Mouse (Mus musculus) large intestine, adult 2 months (tissue): Measurements from ENCODE around the gene Gm9913. TPM values are rescaled to one million over a fixed set of nuclear protein-coding genes. Genes with fewer than 3 reads are reported as not detected.
A peak's percentile ranks its signal among the peaks of the same experiment; 100 is the strongest.

Experiments used
- DNase-seq: peaks from one replicate; pipeline ENCODE4 v3.0.0-alpha.2; 2012; ENCODE audit warnings: low read depth, low spot score
- WGBS: fragments of 180-500 bp; shearing (Covaris S2); methylation state at CpG from one replicate; pipeline ENCODE4 v1.1.7; 2018; 5-methylcytosine and 5-hydroxymethylcytosine counted together
- polyA plus RNA-seq: library from polyadenylated mRNA; depleted of rRNA; stranded (reverse); fragments of >200 nt; gene quantifications from 2 replicates; pipeline ENCODE4 v1.2.3, GENCODE M21; 2012; rRNA removed

Gm9913 gene
- polyA plus RNA-seq: 0.07 and 0.09 TPM in 2 replicates

DNA sequence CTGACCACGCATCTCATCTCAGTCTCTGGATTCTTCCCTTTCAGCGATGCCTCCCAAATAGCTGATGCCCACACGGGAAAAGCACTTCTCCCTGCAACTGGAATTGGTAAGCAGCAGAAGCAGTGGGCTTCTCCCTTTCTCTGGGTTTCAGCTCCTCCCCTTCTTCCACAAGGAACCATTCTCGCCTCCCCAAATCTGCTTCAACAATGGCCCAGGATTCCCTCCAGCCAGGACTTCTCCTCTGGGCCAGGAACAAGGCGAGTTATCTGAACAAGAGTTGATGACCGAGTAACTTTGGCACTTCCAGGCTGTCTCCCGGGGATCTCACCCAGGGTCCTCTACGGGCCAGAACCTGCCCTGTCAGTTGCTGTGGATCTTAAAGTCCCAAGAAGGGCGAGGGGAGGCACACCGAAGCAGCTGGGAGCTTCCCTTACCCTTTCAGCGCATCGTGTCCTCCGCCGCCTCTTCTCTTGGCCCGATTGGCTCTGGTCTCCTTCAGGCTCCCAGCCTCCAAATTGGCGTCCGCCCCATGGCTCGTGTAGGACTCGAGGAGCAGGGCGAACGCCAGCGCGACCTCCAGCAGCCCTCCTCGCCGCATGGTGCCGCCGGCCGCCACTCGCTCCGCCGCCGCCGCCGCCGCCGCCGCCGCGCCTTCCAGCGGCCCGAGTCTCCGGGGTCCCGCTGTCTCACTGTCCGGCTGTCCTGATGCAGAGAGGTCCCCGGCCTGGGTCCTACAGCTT is at the start of gene Gm9913:
Gene Gm9913, plus strand, starts transcription at position 84 of the 740 bp plus-strand sequence.
- no peak for DNase-seq
- WGBS: 8% methylated on average over 45 of the region's 45 CpGs

DNA sequence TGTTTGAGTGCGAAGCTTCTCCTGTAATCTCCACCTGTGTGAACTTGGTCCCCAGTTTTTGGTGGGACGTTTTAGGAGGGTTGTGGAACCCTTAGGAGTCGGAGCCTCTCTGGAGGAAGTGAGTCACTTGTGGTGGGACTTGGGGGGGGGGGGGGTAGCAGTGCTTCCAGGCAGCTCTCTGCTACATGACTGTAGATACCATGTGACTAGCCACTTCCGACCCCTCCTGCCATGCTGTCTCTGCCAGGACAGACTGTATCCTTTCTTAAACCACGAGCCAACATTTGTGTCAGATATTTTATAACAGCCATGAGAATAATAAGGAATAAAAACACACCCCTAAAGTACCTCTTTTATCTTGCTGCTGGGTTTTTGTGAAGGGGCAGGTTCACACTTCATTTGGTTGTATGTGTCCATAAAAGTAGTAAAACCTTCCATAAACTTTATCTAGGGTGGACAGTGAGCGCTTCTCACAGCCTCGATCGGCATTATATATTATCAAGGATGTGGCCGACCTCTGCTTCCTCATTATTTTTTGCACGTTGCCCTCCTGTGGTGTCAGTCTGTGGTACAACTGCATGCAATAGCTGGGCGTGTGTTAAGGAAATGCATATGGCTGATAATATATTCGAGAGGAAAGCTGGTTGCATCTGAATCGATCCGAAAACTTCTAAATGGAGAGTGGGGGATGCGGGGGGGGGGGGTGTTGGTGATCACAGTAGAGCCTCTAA is 48.7 kb upstream of the Gm9913 start:
- DNase-seq: no peak
- 51% methylated on average over 15 of the region's 15 CpGs for WGBS

DNA sequence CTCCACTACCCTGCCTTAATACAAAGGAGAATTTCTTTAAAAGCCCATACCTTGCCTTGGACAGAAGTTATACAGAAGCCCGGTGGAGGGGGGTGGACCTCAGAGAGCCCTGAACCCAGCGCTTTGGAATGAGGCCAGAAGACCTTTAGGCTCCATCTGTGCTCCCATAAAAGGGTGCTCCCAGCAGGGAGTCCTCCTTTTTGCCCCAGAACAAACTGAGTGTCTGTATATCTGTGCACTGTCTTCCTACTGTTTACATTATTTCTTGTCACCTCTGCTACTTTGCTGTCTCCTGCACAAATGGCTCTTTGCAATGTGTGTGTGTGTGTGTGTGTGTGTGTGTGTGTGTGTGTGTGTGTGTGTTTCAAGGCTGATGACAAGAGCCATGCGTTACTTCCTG is 45.8 kb upstream of the Gm9913 start:
- 61% methylated on average over 3 of the region's 3 CpGs for WGBS
- DNase-seq: no peak

DNA sequence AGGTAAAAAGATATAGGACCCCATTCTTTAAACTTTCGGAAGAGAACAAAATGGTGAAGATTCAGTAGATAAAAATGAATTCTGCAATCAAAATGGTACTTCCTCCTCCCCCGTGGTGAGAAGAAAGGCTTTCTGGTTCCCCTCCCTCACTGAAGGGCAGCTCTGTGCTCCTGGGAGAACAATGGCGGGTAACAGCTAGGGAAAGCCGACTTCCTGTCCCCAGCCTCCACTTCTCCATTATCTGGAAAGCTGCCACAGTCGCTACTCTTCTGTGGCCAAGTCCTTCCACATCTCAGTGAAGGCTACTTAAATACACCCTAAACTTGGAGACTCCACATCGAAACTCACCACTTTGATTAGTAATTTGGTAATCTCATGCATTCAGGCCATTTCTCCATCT is 40.9 kb upstream of the Gm9913 start:
- no peak for DNase-seq
- 80% methylated on average over 6 of the region's 6 CpGs for WGBS

DNA sequence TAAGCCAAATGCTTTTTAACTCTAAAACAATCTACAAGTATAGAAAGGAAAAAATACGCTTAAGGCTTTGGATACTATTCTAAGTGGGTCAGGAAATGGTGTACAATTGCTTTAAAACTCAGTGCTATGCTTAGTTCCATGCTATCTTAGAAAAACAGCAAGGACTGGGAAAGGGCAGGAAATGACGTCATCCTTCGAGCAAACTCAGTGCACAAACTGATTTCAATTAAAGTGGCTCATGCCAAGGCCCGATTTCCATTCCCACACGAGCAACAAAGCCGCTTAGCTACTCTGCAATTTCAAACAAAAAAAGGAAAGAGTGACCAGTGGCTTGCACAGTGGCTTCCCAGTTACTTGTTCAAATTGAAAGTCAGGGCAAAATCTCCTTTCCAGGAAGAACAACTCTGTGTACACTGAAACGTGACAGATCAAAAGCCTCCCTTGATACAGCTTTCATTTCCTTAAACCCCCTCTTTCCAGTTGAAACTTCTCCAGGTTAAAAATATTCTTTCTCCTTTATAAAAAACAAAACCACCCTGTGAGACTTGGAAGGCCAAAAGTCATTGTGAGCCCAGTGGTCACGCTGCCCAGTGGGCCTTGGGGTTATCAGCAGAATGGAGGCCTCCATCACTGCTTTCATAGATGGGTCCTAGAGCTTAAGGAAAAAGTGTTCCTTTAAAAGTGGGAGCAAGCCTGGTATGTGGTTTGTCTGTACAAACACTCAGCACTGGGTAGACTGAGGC is 34.2 kb upstream of the Gm9913 start:
- DNase-seq: no peak
- 50% methylated on average over 8 of the region's 8 CpGs for WGBS

DNA sequence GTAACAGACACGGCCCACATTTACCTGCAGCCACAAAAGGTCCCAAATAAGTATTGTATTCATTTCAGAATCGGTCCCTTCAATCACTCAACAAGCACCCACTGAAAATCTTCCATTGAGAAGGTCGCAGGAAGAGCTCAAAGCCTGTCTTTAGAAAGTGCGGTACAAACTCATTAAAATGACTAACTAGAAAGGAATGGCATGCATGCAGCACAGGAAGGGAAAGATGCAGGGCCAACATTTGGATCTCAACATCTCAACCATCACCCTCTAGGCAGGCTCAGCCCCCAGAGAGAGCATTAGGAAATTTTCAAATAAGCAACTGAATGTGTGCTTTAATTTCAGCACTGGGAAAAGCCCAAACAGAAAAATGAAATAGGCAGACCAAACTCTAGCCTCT is 33.2 kb upstream of the Gm9913 start:
- no peak for DNase-seq
- 74% methylated on average over 4 of the region's 4 CpGs for WGBS

DNA sequence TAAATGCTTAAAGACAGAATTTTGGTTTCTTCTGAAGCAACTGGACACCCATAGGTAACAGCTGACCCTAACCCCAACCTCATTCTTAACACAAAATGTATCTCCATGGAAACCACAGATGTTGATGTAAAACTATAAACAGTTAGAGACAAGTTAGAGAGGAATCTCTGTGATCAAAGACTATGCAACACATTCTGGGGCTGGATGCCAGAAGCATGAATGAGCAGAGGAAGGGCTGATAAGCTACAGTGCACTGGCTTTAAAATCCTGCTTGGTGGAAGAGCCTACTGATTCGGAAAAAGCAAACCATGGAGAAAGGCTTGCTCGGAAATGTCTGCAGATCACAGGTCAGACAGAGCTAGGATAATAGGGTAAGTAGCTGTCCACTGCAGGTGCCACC is 31.7 kb upstream of the Gm9913 start:
- DNase-seq: no peak
- 76% methylated on average over 2 of the region's 2 CpGs for WGBS

DNA sequence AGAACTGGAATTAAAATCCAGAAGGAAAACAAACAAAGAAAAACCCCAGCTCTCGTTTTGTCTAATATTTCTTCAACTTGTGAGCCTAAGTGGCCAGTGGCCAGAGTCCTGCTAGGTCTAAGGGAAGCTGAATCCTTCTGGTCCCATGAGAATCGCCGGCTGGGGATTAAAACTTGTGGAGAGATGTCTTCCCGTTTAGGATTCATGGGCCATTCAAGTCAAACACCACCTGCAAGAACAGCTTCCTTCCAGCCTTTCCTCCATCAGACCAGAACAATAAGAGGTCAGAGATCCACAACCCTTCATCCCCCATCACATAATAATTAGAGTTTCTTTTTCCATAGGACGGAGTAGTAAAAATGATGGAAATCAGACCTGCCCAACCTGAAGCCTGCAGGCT is 30.2 kb upstream of the Gm9913 start:
- DNase-seq: no peak
- 64% methylated on average over 5 of the region's 5 CpGs for WGBS

DNA sequence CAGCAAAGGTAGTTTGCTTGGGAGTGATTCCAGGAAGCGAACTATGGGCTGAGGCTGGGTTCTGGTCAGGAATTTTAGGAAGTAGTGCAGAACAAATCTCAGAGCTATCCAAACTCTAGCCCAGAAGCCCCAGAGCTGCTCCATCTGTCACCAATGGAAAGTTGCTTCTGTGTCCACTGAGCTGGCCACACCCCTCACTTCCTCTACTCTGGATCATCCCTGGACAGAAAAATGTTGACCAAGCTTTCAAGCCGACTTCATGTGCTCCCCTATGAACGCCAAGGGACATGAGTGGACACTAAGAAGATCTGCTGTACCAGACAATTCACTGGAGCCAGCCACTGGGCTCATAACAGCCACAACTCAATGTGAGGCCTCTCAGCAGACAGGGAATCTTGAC is 28.7 kb upstream of the Gm9913 start:
- 53% methylated on average over 3 of the region's 3 CpGs for WGBS
- DNase-seq: no peak

DNA sequence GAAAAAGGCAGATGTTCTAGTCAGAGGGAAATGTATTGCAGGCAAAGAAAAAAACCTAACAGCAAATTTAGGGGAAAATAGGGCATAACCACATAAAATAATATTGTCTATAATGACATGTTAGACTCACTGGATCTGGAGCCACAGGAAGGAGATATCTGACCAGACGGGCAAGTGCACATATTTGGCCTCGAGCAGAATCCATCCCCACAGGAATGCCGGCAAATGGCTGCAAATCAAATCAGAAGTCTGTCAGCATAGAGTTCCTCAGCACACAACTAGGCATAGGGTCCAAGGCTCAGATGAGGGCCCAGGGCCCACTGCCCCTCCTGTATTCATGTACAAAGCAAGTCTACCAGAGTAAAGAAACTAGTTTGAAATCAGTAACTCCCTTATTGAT is 27.5 kb upstream of the Gm9913 start:
- no peak for DNase-seq
- WGBS: 74% methylated on average over 3 of the region's 3 CpGs

DNA sequence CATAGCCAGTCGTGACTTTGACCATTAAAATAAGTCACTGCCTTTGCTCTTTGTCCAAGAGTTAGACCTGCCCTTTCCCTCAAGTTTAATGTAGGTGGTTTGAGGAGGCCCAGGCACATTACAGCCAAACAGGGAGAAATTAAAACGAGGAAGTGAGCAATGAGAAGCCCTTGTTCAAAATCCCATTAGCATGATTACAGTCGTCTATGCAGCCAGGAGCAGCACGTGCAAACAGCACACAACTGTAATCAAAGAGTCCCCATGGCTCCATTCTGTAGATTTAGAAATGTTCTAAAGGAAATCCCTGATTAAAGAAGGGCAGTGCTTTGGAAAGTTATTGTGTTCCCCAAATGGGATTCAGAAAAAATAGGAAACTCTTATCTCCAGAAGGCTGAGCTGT is 26.2 kb upstream of the Gm9913 start:
- WGBS: 40% methylated on average over 4 of the region's 4 CpGs

DNA sequence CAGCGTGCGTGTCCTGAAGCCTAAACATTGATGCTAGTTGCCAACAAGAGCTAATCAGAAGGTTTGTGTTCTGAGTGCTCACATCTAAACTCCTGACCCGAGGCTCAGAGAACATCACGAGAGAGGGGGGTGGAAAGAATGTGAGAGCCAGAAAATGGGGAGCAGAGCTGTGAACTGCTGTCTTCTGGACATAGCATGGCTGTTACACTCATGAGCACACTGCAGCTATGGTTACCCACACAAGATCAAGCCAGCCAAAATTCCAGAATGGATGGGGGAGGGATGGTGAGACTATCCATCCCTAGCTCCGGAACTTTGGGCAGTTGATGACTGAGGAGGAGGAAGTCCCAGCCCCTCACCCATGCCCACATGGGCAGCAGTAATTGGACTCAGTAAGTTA is 24.8 kb upstream of the Gm9913 start:
- WGBS: 64% methylated on average over 5 of the region's 5 CpGs
- no peak for DNase-seq

More for the DNA sequence above, 26.2 kb upstream of the Gm9913 start:
- no peak for DNase-seq

DNA sequence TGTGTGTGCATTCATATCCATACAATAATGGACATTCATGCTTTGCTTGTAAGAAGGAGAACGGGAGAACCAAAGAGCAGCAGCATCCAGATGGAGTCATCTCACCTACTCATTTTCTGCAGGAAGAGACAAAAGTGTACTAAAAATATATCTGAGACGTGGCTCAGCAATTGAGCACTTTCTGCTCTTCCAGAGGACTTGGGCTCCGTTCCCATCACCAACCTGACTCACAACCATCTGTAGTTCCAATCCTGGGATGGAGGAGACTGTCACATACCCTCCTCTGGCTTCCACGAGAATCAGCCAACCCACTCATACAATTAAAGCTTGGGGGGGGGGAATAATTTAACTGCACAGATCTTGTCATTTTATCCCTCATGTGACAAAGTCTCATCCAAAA is 23.8 kb upstream of the Gm9913 start:
- WGBS: 74% methylated on average over 4 of the region's 4 CpGs
- no peak for DNase-seq

DNA sequence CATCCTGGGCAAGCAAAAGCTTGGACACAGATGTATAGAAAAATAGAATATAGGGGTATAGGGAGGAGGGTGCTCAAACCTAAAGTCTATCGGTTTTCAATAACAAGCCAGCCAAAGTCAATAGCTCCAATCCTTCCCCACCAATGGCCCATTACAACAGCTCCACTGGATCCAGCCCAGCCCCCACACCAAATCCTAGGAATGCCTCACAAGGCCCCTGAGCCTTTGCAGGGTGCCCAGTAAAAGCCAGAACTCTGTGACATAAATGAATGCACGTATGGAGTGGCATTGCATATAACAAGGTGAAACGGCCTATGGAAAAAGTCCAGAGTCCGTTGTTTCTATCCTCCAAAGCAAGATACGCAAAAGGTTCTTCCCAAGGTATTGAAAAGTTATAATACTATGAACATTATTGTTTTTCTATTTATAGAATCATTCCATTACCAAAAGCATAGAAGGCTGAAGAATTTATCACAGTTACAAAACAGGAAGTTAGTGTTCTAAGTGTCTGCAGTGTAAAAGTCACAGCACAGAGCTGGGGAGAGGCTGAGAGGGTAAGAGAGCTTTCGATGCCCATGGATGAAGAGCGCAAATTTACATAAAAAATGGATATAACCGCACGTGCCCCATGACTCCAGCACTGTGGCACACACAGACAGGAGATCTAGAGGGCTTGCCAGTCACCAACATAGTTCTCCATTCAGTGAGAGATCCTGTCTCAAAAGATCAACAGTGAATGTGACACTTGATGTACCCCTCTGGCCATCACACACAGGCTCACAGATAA is 23.2 kb upstream of the Gm9913 start:
- WGBS: 79% methylated on average over 9 of the region's 9 CpGs

DNA sequence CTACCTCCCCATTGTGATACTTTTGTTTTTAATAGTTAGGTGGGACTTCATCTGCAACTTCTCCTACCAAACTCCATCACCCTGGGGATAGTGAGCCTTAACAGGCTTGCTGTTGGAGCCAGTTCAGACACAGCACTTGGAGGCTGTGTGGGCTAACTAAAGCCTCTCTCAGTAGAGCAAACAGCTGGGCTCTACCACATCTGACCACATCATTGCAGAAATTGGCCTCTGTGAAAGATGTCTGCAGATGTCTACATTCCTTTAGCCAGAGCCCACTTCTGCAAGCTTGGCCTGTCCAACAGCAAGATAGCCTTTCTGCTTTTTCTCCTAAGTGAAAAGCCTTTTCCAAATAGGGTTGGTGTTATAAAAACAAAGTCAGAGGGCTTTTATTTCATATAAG is 20.7 kb upstream of the Gm9913 start:
- no peak for DNase-seq

More for the DNA sequence above, 23.2 kb upstream of the Gm9913 start:
- no peak for DNase-seq

DNA sequence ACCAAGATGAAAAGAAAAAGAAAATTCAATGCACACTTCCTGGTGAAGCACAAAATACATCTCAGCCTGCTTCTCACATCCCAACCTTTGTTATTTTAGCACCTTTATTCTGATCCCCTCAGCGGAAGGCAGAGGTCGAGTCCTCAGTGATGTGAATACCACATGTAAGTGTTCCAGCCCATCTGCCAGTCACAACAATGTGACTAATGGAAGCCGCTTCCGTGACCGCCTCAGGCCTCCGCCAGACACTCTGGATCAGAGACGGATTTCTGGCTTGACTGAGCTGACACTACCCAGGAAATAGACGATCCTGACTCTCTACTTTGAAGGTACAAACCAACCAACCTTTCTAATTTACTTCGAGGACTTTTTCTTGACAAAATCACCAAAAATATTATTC is 20.0 kb upstream of the Gm9913 start:
- 79% methylated on average over 9 of the region's 9 CpGs for WGBS
- DNase-seq: no peak

DNA sequence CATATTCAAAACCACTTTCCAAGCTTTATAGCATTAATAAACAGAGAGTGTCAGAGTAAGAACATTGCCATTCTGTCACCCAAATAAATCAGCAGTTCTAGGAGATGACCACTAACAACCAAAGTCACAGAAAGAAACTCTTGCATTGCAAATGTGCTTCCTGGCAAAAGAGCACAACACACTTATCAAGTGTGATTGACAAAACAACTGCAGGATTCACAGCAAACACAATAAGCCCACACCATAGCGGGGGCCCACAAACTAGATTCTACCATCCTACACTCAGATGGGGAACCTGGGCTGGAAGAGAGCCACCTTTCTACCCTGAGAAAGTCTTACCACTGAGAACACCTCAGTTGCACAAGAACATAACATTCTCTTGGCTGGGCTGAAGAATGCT is 14.9 kb upstream of the Gm9913 start:
- 97% methylated on average over 1 of the region's 1 CpGs for WGBS
- DNase-seq: no peak

DNA sequence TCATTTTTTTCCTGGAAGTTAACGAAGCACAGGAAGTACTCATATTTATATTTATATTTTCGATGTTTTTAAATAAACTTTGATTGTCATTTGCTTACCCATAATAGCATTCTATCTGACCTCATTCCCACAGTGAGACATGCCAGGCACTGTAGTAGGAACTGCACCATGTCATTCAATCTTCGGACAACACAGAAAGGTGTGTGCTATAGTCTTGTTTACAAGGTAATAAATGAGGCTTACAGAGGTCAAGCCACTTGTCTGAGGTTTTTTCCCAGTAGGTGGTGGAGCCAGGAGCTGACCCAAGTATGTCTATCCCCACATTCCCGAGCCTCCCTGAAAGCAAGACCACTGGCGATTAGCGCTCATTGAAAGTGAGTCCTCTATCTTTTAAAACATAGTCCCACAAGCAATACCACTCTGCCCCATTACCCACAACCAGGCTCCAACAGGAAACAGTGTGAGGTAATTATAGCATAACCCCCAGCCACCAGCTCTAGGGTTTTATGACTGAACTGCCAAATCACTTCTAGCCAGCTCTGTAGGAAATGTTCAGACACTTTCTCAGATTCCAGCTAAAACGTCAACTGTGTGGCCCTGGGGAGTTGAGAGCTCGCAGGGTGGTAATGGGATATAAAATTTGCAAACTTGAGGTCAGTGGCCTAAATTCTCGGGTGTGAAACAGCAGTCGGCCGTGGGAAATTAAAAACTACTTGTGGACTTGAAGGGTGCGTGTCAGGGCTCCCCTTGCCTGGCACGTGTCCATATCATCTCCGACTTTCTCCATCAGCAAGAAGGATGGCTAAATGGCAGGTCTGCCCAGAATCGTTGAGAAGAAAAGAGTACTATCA is 12.6 kb upstream of the Gm9913 start:
- WGBS: 20% methylated on average over 15 of the region's 15 CpGs
- DNase-seq: peak; percentile 22

DNA sequence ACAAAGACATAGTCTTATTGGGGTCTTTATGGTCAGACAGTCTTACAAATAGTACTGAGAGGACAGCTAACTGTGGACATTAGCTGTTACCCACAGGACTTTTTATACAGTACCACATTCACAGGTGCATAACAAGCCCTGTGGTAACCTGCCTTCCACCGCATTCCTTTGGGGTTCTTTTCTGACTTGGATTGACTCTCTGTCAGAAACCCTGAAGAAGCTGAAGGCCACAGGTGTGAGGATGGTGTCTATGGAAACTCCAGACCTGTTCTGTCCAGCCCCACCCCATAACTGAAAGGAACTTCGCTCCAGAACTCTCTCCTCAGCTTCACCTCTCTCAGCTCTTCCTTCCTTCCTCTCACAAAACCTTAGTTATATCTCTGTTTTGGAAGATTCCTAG is 10.6 kb upstream of the Gm9913 start:
- 82% methylated on average over 2 of the region's 2 CpGs for WGBS

More for the DNA sequence above, 10.6 kb upstream of the Gm9913 start:
- no peak for DNase-seq
